39 mouse cellular contexts compared by ENCODE assay signal in the genomic region with DNA sequence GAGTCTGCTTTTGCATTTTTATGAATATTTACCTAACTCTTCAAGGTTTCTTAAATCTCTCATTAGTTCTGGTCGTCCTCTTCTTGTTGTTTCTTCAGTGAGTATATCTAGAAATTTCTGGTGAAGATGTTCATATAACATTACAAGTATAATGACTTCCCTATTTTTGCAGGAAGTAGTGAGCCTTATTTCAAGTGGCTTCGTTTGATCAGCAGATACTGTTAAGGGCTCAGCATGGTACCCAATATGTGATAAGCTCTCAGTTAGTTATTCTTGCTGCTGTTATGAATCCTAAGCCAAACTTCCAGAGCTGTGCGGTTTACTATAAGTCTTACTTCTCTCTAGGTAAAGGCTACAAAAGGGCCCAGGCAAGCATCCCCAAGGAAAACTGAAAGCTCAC. TPM values are rescaled to one million over a fixed set of nuclear protein-coding genes. Genes with fewer than 3 reads are reported as not detected.
"Had no signal": no experiment of that assay in that cellular context is flagged by ENCODE, and none has a peak within 500 bp of the region (broad histone marks: within the 10 kb centered on the region; RNA-seq: fewer than 3 reads in every experiment).

No protein-coding gene starts in this region.

- H3K4me3 ChIP-seq: embryonic facial prominence, embryonic 10.5 days; embryonic facial prominence, embryonic 12.5 days; embryonic facial prominence, embryonic 13.5 days; embryonic facial prominence, embryonic 15.5 days; erythroblast, embryonic 14.5 days; forebrain, embryonic 10.5 days; forebrain, embryonic 12.5 days; forebrain, embryonic 13.5 days; forebrain, embryonic 15.5 days; gastrocnemius, adult 2 months; heart, adult 2 months; heart, embryonic 10.5 days had no signal

- H3K9ac ChIP-seq: embryonic facial prominence, embryonic 12.5 days; embryonic facial prominence, embryonic 13.5 days; embryonic facial prominence, embryonic 15.5 days; forebrain, embryonic 12.5 days; forebrain, embryonic 13.5 days; forebrain, embryonic 15.5 days; forebrain, postnatal 0 days had no signal

- H3K27me3 ChIP-seq: embryonic facial prominence, embryonic 12.5 days; embryonic facial prominence, embryonic 13.5 days; embryonic facial prominence, embryonic 15.5 days; forebrain, embryonic 12.5 days; forebrain, embryonic 13.5 days; forebrain, embryonic 15.5 days had no signal

- H3K4me1 ChIP-seq: forebrain, embryonic 12.5 days; forebrain, embryonic 13.5 days; forebrain, embryonic 15.5 days had no signal

- H3K27ac ChIP-seq: embryonic facial prominence, embryonic 10.5 days; embryonic facial prominence, embryonic 12.5 days; forebrain, embryonic 10.5 days; forebrain, embryonic 12.5 days; forebrain, embryonic 13.5 days; forebrain, embryonic 15.5 days; gastrocnemius, adult 2 months; heart, adult 2 months; heart, embryonic 10.5 days had no signal

- DNase-seq: cerebellum, adult 9-11 months; cerebellum, postnatal 10 days; cerebellum, postnatal 14 days; cerebellum, postnatal 25 days; cerebellum, postnatal 36 days; embryo, embryonic 11 days; forebrain, postnatal 0 days; gastrocnemius, adult 2 months; gastrocnemius, postnatal 10 days; gastrocnemius, postnatal 14 days; gastrocnemius, postnatal 25 days; gastrocnemius, postnatal 36 days; heart, adult 11 months; heart, adult 18-20 months; heart, adult 2 months had no signal

- H3K9me3 ChIP-seq: embryonic facial prominence, embryonic 10.5 days; embryonic facial prominence, embryonic 12.5 days; embryonic facial prominence, embryonic 13.5 days; embryonic facial prominence, embryonic 15.5 days; forebrain, embryonic 10.5 days; forebrain, embryonic 12.5 days; forebrain, embryonic 13.5 days; forebrain, embryonic 15.5 days; heart, embryonic 10.5 days had no signal

- ATAC-seq: forebrain, embryonic 13.5 days; forebrain, embryonic 14.5 days; forebrain, embryonic 15.5 days; forebrain, embryonic 16.5 days; forebrain, postnatal 0 days had no signal

- H3K36me3 ChIP-seq: embryonic facial prominence, embryonic 12.5 days; forebrain, embryonic 12.5 days; forebrain, embryonic 15.5 days had no signal

- H3K4me2 ChIP-seq: embryonic facial prominence, embryonic 12.5 days; embryonic facial prominence, embryonic 13.5 days; embryonic facial prominence, embryonic 15.5 days; forebrain, embryonic 12.5 days; forebrain, embryonic 13.5 days; forebrain, embryonic 15.5 days had no signal

RNA-seq across cellular contexts. Expression of gene Gm17622, which starts 39.0 kb away (rescaled TPM):
- total RNA-seq: common myeloid progenitor, adult 5-6 weeks; forebrain, postnatal 0 days; gastrocnemius, adult 18-20 months; gastrocnemius, adult 2 months; gastrocnemius, adult 8-10 months; gastrocnemius, postnatal 10 days; gastrocnemius, postnatal 14 days; gastrocnemius, postnatal 25 days; gastrocnemius, postnatal 36 days; gastrocnemius, postnatal 4 days; granulocyte monocyte progenitor cell, adult 5-6 weeks; heart, adult 18-20 months; heart, adult 2 months; heart, adult 8-10 months had no signal
- polyA plus RNA-seq: cortical plate, adult 2 months; embryonic facial prominence, embryonic 10.5 days; embryonic facial prominence, embryonic 11.5 days; embryonic facial prominence, embryonic 12.5 days; embryonic facial prominence, embryonic 13.5 days; embryonic facial prominence, embryonic 14.5 days; embryonic facial prominence, embryonic 15.5 days; erythroblast, embryonic 14.5 days; forebrain, embryonic 10.5 days; forebrain, embryonic 11.5 days; forebrain, embryonic 12.5 days; forebrain, embryonic 13.5 days; forebrain, embryonic 14.5 days; forebrain, embryonic 15.5 days; forebrain, embryonic 16.5 days; forebrain, postnatal 0 days; frontal cortex, adult 2 months; gonadal fat pad, adult 2 months; heart, adult 2 months; heart, embryonic 10.5 days had no signal

RNA-seq across cellular contexts. Expression of gene Ankdd1b, which starts 58.5 kb away (rescaled TPM):
- total RNA-seq: common myeloid progenitor, adult 5-6 weeks; forebrain, postnatal 0 days; gastrocnemius, postnatal 25 days; granulocyte monocyte progenitor cell, adult 5-6 weeks had no signal
- polyA plus RNA-seq: embryonic facial prominence, embryonic 11.5 days; forebrain, embryonic 10.5 days; forebrain, embryonic 11.5 days; forebrain, embryonic 12.5 days; forebrain, embryonic 13.5 days; forebrain, embryonic 14.5 days; forebrain, embryonic 15.5 days; forebrain, embryonic 16.5 days; forebrain, postnatal 0 days had no signal
